Mouse (Mus musculus) cerebellum, adult 11 months (tissue): ENCODE data around the gene 6820408C15Rik.

ENCODE experiments used
- DNase-seq: peaks from one replicate; pipeline ENCODE4 v3.0.0; 2022

Gene 6820408C15Rik

GRCm38 (mm10) chr2:152415287-152415686 lies at the start of gene 6820408C15Rik:
TSS of gene 6820408C15Rik (plus strand) at chr2:152415587.
- DNase-seq = no peak

- no peak for DNase-seq
Observed at GRCm38 (mm10) chr2:152367917-152368316, 47.5 kb upstream of the 6820408C15Rik start.

- DNase-seq = peak; percentile 19
Observed at GRCm38 (mm10) chr2:152368532-152369140, 46.8 kb upstream of the 6820408C15Rik start.

DNA sequence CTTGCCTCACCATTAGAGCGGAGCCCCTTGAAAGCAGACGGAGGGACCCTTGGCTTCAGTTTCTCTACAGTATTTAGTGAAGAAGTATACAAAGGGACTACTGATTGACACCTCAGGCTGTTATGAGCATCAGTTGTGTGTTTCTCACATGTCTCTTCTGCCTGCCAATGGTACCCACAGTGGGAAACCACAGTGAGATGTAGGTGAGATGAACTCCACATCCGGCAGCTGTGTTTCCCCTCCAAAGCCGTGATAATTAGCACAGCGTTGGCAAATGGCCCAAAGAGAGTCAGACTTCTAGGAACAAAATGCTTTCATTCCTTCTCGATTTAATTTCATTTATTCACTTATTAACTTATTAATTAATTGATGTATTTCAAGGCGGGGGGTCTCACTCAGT lies 43.3 kb upstream of the 6820408C15Rik start:
- no peak for DNase-seq

GRCm38 (mm10) chr2:152372661-152373060 lies 42.7 kb upstream of the 6820408C15Rik start:
- no peak for DNase-seq

DNA sequence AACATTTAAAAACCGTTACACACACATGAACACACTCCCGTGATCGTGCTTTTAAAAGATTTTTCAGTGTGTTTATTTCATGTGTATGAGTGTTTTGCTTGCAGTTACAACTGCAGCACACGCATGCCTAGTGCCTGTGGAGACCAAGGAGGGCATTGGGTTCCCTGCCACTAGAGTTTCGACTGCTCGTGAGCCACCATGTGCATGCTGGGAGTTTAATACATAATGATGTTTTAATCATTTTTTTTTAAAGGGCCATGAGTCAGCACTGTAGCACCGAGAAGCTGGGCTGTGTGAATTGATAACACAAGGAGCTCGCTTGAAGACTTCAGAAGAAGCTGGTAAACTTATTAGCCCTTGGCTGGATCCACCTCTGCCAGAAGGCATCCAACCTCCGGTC lies 41.8 kb upstream of the 6820408C15Rik start:
- DNase-seq = no peak

- DNase-seq = no peak
Observed at GRCm38 (mm10) chr2:152375652-152376344, 39.6 kb upstream of the 6820408C15Rik start.

DNA sequence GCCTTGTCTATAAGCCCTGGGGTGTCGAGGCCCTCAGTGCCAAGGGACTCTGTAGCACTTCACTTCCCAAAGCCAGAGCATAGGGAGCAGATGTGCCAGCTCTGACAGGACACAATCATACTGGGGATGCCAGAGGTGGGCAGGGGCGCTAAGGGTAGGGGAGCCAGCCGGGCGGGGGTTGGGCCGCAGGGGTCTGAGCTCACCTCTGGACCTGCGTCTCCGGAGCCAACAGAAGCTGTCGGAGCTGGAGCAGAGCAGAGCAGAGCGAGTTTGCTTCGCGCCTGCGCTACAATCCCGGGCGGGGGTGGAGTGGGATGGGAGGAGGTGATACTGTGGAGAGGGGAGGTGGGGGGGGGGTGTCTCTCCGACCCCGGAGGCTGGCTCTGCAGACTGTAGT lies 39.0 kb upstream of the 6820408C15Rik start, which contains the start of gene Nrsn2:
Nrsn2 (minus strand) TSS at position 294 of the 397 bp plus-strand sequence.
- DNase-seq = no peak

- no peak for DNase-seq
Observed at GRCm38 (mm10) chr2:152384191-152384590, 31.2 kb upstream of the 6820408C15Rik start.

- DNase-seq = peak; percentile 44
Observed at GRCm38 (mm10) chr2:152392786-152393185, 22.6 kb upstream of the 6820408C15Rik start.

- no peak for DNase-seq
Observed at GRCm38 (mm10) chr2:152393225-152394017, 22.0 kb upstream of the 6820408C15Rik start.

DNA sequence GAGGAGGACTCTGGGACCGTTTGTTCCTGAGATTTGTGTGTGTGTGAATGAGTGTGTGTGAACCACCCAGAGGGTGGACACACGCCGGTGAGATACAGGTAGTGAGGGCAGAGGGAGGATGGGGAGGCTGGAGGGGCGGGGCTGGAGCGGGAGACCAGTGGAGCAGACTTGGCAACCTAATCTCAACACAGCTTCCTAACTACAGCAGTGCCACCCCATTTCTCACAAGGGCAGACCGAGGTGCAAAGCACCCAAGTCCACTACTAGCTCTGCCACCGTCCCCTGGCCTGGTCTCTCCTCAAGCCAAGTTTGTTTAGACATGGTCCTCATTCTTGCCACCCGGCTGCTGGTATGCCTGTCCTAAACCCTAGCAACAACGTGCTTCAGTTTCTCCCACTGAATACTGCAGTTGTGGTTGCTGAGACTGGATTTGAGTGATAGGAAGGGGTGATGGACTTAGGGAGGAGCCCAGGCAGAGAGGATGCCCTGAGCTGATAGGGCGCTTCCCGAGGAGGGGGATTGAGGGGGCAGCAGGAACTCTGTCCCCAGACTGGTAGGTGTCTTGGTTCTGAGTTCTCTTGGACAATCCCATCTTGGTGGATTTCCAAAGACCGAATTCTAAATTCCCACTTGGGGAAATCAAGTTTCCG lies 20.0 kb upstream of the 6820408C15Rik start:
- no peak for DNase-seq

- DNase-seq = peak; percentile 56
Observed at GRCm38 (mm10) chr2:152396110-152397003, 19.0 kb upstream of the 6820408C15Rik start.

- DNase-seq = peak; percentile 61
Observed at GRCm38 (mm10) chr2:152397004-152397589, 18.3 kb upstream of the 6820408C15Rik start.

- peak; percentile 93 for DNase-seq
Observed at GRCm38 (mm10) chr2:152397680-152398435, 17.5 kb upstream of the 6820408C15Rik start, which contains the start of gene Sox12. TSS of gene Sox12 (minus strand) at chr2:152398063.

- peak; percentile 82 for DNase-seq
Observed at GRCm38 (mm10) chr2:152398691-152399090, 16.7 kb upstream of the 6820408C15Rik start.

DNA sequence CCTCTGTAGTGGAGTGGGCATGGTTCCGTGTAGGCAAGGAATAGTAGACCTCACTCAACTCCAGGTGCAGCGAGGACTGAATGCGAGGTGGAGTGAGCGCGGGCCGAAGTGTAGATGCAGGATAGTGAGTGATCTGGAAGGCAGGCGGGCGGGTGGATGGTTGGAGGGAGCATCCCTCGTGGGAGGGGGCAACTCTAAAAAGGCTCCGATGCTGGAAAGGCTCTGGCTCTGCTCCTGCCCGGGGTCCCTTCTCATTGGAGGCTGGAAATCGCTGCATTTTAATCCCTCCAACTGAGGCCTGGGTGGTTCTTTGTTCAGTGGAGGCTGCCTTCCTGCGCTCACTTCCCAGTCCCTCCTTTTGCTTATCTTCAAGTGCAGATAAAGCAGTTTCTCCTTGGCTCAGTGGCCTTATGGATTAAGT lies 16.3 kb upstream of the 6820408C15Rik start:
- no peak for DNase-seq

GRCm38 (mm10) chr2:152406126-152406525 lies 9.3 kb upstream of the 6820408C15Rik start:
- DNase-seq = peak; percentile 93

DNA sequence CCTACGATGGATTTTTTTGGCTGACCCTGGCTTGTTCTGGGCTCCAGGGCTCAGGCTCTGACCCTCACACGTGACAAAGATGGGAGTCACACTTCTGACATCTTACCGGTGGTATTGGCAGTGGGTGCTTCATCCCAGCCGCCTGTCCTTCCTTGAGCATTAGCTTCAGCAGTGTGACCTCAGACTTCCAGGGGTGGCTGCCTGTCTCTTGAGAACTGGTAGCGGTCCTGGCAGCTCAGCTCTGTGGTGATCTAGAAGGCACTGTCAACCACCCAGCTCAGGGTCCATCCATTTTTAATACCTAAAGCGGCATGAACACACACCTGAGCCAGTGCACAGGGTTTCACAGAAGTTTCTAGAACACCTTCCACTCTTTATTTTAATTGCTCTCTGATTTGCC lies 5.6 kb upstream of the 6820408C15Rik start:
- no peak for DNase-seq

- DNase-seq = peak; percentile 64
Observed at GRCm38 (mm10) chr2:152410971-152411371, 4.4 kb upstream of the 6820408C15Rik start.

DNA sequence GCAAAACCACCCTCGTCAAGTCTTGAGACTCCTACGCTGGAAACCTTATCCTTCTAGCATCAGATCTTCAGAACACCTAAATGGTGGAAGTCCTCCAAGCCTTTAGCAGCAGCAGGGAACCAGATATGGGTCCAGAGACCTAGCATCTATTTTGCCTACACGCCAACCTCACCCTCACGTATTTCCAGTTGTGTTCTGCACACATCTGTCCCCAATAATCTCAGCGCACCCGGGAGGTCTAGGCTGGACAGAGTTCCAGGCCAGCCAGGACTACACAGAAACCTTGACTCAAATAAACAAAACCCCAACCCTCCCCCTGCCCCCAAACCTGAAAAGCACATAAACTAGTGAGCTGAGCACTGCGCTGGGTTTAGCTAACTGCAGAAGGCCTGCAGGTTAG lies 3.9 kb upstream of the 6820408C15Rik start:
- no peak for DNase-seq
